Comparison of ENCODE assay signal across 15 mouse cellular contexts in genomic region chr8:92491533-92491932, GRCm38 (mm10).
DNase-seq lines count a peak whose midpoint lies in the region; ATAC-seq and TF ChIP-seq lines count a peak whose summit lies in the region.
"Had no signal": no experiment of that assay in that cellular context is flagged by ENCODE, and none has a peak within 500 bp of the region (broad histone marks: within the 10 kb centered on the region; RNA-seq: fewer than 3 reads in every experiment).

No protein-coding gene starts in this region.

- TF ChIP-seq POLR2A in brain, embryonic 14.5 days (IDR thresholded peaks at IDR 0.05; ENCODE audit: borderline replicate concordance, extremely low read depth, insufficient read depth, insufficient read length, poor library complexity, severe bottlenecking) = no peak

- WGBS in embryonic facial prominence, embryonic 13.5 days = 65% methylated on average over 5 of the region's 5 CpGs
- WGBS in embryonic facial prominence, embryonic 10.5 days = 84% methylated on average over 5 of the region's 5 CpGs
- 78% methylated on average over 5 of the region's 5 CpGs for WGBS in intestine, postnatal 0 days
- WGBS in intestine, embryonic 16.5 days = 77% methylated on average over 5 of the region's 5 CpGs
- WGBS in liver, postnatal 0 days (ENCODE audit: insufficient replicate concordance) = 64% methylated on average over 5 of the region's 5 CpGs

- no peaks in the 10 kb centered on the region for H3K36me3 ChIP-seq in embryonic facial prominence, embryonic 13.5 days
- no peaks in the 10 kb centered on the region for H3K36me3 ChIP-seq in embryonic facial prominence, embryonic 10.5 days (replicated peaks)
- H3K36me3 ChIP-seq in intestine, postnatal 0 days (ENCODE audit: control insufficient read depth, insufficient read depth) = no peaks in the 10 kb centered on the region
- H3K36me3 ChIP-seq in intestine, embryonic 16.5 days (ENCODE audit: control insufficient read depth, insufficient read depth, low read length) = no peaks in the 10 kb centered on the region
- no peaks in the 10 kb centered on the region for H3K36me3 ChIP-seq in liver, postnatal 0 days (replicated peaks; ENCODE audit: insufficient read depth, low read length)
- H3K36me3 ChIP-seq: forebrain, embryonic 10.5 days; midbrain, embryonic 10.5 days had no signal

- ATAC-seq in embryonic facial prominence, embryonic 13.5 days (ENCODE audit: insufficient number of reproducible peaks, insufficient read depth, low FRiP score, low TSS enrichment, low read depth) = peak; percentile 72
- ATAC-seq in intestine, postnatal 0 days = no peak
- ATAC-seq in intestine, embryonic 16.5 days = no peak
- no peak for ATAC-seq in liver, postnatal 0 days

- H3K4me2 ChIP-seq in embryonic facial prominence, embryonic 13.5 days = no peak overlapping the region
- no peak overlapping the region for H3K4me2 ChIP-seq in intestine, postnatal 0 days (replicated peaks; ENCODE audit: low read depth)
- H3K4me2 ChIP-seq in intestine, embryonic 16.5 days (ENCODE audit: low read depth, low read length) = no peak overlapping the region
- no peak overlapping the region for H3K4me2 ChIP-seq in liver, postnatal 0 days (ENCODE audit: low read depth, low read length)

- H3K9ac ChIP-seq in embryonic facial prominence, embryonic 13.5 days = no peak overlapping the region
- H3K9ac ChIP-seq in intestine, postnatal 0 days (ENCODE audit: low read depth, low read length) = no peak overlapping the region
- no peak overlapping the region for H3K9ac ChIP-seq in intestine, embryonic 16.5 days (ENCODE audit: low read depth, low read length)
- no peak overlapping the region for H3K9ac ChIP-seq in liver, postnatal 0 days (replicated peaks)

- TF ChIP-seq EP300 in liver, postnatal 0 days (IDR thresholded peaks at IDR 0.05; ENCODE audit: low read depth) = no peak

- no peak for DNase-seq in embryonic facial prominence, embryonic 10.5 days (ENCODE audit: low spot score)
- DNase-seq in liver, postnatal 0 days = no peak
- no peak for DNase-seq in liver
- no peak for DNase-seq in brain, embryonic 14.5 days (ENCODE audit: low read depth)
- DNase-seq in layer of hippocampus, postnatal 10 days (ENCODE audit: low spot score in 2 of 2) = no peak
- DNase-seq: cerebellum, postnatal 14 days; gastrocnemius, postnatal 36 days; kidney, postnatal 14 days; thymus, postnatal 4 days had no signal

- H3K27me3 ChIP-seq in embryonic facial prominence, embryonic 13.5 days = no peaks in the 10 kb centered on the region; the same call in 1 of the 2 replicates
- no peaks in the 10 kb centered on the region for H3K27me3 ChIP-seq in embryonic facial prominence, embryonic 10.5 days (replicated peaks; ENCODE audit: low read depth, poor library complexity, severe bottlenecking)
- no peaks in the 10 kb centered on the region for H3K27me3 ChIP-seq in intestine, postnatal 0 days (replicated peaks; ENCODE audit: control insufficient read depth, insufficient read depth, low read length)
- no peaks in the 10 kb centered on the region for H3K27me3 ChIP-seq in intestine, embryonic 16.5 days (replicated peaks; ENCODE audit: control insufficient read depth, insufficient read depth, low read length)
- no peaks in the 10 kb centered on the region for H3K27me3 ChIP-seq in liver, postnatal 0 days (ENCODE audit: insufficient read depth, low read length)

- peaks cover 22% of the 10 kb centered on the region; the same call in 1 of the 2 replicates for H3K4me1 ChIP-seq in embryonic facial prominence, embryonic 13.5 days
- no peaks in the 10 kb centered on the region for H3K4me1 ChIP-seq in embryonic facial prominence, embryonic 10.5 days
- no peaks in the 10 kb centered on the region for H3K4me1 ChIP-seq in intestine, postnatal 0 days (replicated peaks; ENCODE audit: control insufficient read depth, insufficient read depth, low read length)
- H3K4me1 ChIP-seq in intestine, embryonic 16.5 days (ENCODE audit: control insufficient read depth, insufficient read depth, low read length) = no peaks in the 10 kb centered on the region
- no peaks in the 10 kb centered on the region for H3K4me1 ChIP-seq in liver, postnatal 0 days (ENCODE audit: insufficient read depth)
- H3K4me1 ChIP-seq: forebrain, embryonic 10.5 days; midbrain, embryonic 10.5 days had no signal

- TF ChIP-seq CTCF in intestine, postnatal 0 days (IDR thresholded peaks at IDR 0.05; ENCODE audit: low read depth) = peak; percentile 44
- peak; percentile 15; the same call in 1 of the 2 replicates for TF ChIP-seq CTCF in liver, postnatal 0 days (IDR thresholded peaks at IDR 0.05; ENCODE audit: low read depth)
- peak; percentile 18; the same call in 1 of the 2 replicates for TF ChIP-seq CTCF in brain, embryonic 14.5 days (IDR thresholded peaks at IDR 0.05; ENCODE audit: borderline replicate concordance, extremely low read depth, insufficient read depth, insufficient read length)

- H3K27ac ChIP-seq in embryonic facial prominence, embryonic 13.5 days = no peak overlapping the region
- no peak overlapping the region for H3K27ac ChIP-seq in embryonic facial prominence, embryonic 10.5 days (replicated peaks)
- H3K27ac ChIP-seq in intestine, postnatal 0 days (ENCODE audit: low read depth, low read length) = no peak overlapping the region
- no peak overlapping the region for H3K27ac ChIP-seq in intestine, embryonic 16.5 days (ENCODE audit: low read length)
- no peak overlapping the region for H3K27ac ChIP-seq in liver, postnatal 0 days (ENCODE audit: low read depth)
- H3K27ac ChIP-seq: forebrain, embryonic 10.5 days; midbrain, embryonic 10.5 days had no signal

- no peaks in the 10 kb centered on the region for H3K9me3 ChIP-seq in embryonic facial prominence, embryonic 13.5 days
- H3K9me3 ChIP-seq in embryonic facial prominence, embryonic 10.5 days = no peaks in the 10 kb centered on the region
- no peaks in the 10 kb centered on the region for H3K9me3 ChIP-seq in intestine, postnatal 0 days (ENCODE audit: control insufficient read depth)
- H3K9me3 ChIP-seq in intestine, embryonic 16.5 days (ENCODE audit: control insufficient read depth, low read length) = no peaks in the 10 kb centered on the region
- H3K9me3 ChIP-seq in liver, postnatal 0 days (ENCODE audit: low read length) = no peaks in the 10 kb centered on the region
- H3K9me3 ChIP-seq: forebrain, embryonic 10.5 days; midbrain, embryonic 10.5 days had no signal

- no peak overlapping the region for H3K4me3 ChIP-seq in embryonic facial prominence, embryonic 13.5 days
- no peak overlapping the region for H3K4me3 ChIP-seq in embryonic facial prominence, embryonic 10.5 days
- no peak overlapping the region for H3K4me3 ChIP-seq in intestine, postnatal 0 days (ENCODE audit: low read depth, low read length)
- no peak overlapping the region for H3K4me3 ChIP-seq in intestine, embryonic 16.5 days (ENCODE audit: low read length)
- no peak overlapping the region for H3K4me3 ChIP-seq in liver, postnatal 0 days (ENCODE audit: low read depth, low read length)
- H3K4me3 ChIP-seq: forebrain, embryonic 10.5 days; midbrain, embryonic 10.5 days; myocyte had no signal
